Mouse (Mus musculus): ENCODE measurements around the gene Hacd3. TPM values are rescaled to one million over a fixed set of nuclear protein-coding genes. Genes with fewer than 3 reads are reported as not detected.
"Not testable (repeated sequence)": the region's sequence is repeated elsewhere in the genome, so short reads cannot be mapped to it uniquely, and the experiment has no call there.

Gene Hacd3
- polyA plus RNA-seq, 1 experiment from 2014 or later: 88.5 TPM

DNA sequence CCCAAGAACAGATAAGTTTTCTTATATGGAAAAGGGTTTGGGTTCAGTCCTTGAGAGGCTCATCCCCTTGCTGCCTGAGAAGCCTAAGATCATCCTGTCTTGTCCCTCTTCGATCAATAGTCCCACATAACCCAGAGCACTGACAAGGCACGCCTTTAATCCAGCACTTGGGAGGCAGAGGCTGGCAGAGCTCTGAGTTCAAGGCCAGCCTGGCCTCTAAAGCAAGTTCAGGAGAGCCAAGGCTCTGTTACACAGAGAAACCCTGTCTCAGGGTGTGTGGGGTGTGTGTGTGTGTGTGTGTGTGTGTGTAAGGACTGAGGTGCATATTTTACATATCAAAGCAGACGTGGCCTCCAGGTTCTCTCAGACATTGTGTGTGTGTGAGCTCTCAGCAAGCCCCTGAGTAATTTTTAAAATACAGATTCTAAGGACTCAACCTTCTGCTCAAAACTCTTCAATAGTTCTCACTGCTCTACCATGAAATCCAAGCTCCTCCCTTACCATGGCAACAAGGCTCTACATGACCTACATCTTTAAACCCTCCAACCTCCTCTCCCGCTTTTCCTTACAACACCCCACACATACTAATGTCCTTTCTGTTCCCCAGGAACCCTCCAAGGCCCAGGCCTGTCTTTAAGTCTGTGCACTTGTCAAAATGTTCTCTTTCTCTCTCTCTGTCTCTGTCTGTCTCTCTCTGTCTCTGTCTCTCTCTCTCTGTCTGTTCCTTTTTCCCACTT lies 5.1 kb downstream of the Hacd3 start:
- no peaks in the 10 kb centered on the region for H3K27me3 ChIP-seq (replicated peaks)
- no peak overlapping the region for H3K27ac ChIP-seq
- no peak overlapping the region for H3K9ac ChIP-seq
- no peaks in the 10 kb centered on the region; the same call in 1 of the 2 replicates for H3K4me1 ChIP-seq
- no peak overlapping the region for H3K4me2 ChIP-seq
- no peaks in the 10 kb centered on the region for H3K36me3 ChIP-seq
- 83% methylated on average over 4 of the region's 4 CpGs for WGBS
- no peak overlapping the region for H3K4me3 ChIP-seq (replicated peaks)
- H3K9me3 ChIP-seq: no peaks in the 10 kb centered on the region
- ATAC-seq (ENCODE audit: insufficient read depth, low FRiP score, low read depth): no peak

DNA sequence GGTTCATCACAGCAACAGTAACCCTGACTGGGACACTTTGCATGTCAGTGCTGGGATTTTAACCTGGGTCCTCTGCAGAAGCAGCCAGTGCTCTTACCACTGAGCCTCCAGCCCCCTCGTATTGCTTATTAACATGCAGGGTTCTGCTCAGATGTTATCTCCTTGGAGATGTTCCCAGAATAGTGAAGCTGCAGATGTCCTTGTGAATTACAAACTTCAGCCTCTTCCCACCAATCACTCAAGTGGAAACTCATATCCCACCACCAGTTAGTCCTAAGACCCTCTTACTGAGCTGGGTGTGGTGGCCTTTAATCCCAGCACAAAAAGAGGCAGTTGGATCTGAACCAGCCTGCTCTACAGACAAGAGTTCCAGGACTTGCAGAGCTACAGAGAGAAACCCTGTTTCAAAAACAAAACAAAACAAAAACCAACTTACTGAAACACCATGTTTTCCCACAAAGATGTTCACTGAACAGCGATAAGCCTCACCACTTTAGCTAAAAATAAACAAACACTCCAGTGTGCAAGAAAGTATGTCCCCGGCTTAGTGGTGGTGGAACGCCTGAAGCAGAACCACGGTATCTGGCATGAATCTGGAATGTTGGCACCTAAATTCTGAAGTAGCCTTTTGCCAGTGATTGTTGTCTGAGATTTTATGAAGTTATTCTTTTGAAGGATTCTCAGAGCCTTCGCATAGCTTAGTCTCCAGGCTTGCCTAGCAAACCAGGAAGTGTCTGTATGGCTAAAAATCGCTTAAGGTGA lies 5.9 kb downstream of the Hacd3 start:
- no peaks in the 10 kb centered on the region for H3K36me3 ChIP-seq
- H3K4me2 ChIP-seq: no peak overlapping the region
- H3K4me1 ChIP-seq: no peaks in the 10 kb centered on the region; the same call in 1 of the 2 replicates
- H3K27me3 ChIP-seq (replicated peaks): no peaks in the 10 kb centered on the region
- ATAC-seq (ENCODE audit: insufficient read depth, low FRiP score, low read depth): no peak
- no peaks in the 10 kb centered on the region for H3K9me3 ChIP-seq
- WGBS: 56% methylated on average over 7 of the region's 7 CpGs
- H3K9ac ChIP-seq: no peak overlapping the region
- H3K4me3 ChIP-seq (replicated peaks): no peak overlapping the region
- H3K27ac ChIP-seq: no peak overlapping the region

GRCm38 (mm10) chr9:65011304-65011703 lies 10.2 kb downstream of the Hacd3 start:
- Histone ChIP-seq H3K27ac (no peak overlapping the region), H3K9ac (no peak overlapping the region), H3K36me3 (0 out of 2 replicates have a peak, but pooled peaks cover 9% of the 10 kb centered on the region), H3K4me3 (replicated peaks) (no peak overlapping the region), H3K4me1 (no peaks in the 10 kb centered on the region; the same call in 1 of the 2 replicates), H3K27me3 (replicated peaks) (no peaks in the 10 kb centered on the region), H3K4me2 (no peak overlapping the region), H3K9me3 (no peaks in the 10 kb centered on the region)
- 55% methylated on average over 6 of the region's 6 CpGs for WGBS
- no peak for ATAC-seq (ENCODE audit: insufficient read depth, low FRiP score, low read depth)

- peaks cover 9% of the 10 kb centered on the region; the same call in 1 of the 2 replicates for H3K36me3 ChIP-seq
- no peak for ATAC-seq (ENCODE audit: insufficient read depth, low FRiP score, low read depth)
- 80% methylated on average over 8 of the region's 8 CpGs for WGBS
Measured at GRCm38 (mm10) chr9:65010632-65011031, 10.9 kb downstream of the Hacd3 start.

DNA sequence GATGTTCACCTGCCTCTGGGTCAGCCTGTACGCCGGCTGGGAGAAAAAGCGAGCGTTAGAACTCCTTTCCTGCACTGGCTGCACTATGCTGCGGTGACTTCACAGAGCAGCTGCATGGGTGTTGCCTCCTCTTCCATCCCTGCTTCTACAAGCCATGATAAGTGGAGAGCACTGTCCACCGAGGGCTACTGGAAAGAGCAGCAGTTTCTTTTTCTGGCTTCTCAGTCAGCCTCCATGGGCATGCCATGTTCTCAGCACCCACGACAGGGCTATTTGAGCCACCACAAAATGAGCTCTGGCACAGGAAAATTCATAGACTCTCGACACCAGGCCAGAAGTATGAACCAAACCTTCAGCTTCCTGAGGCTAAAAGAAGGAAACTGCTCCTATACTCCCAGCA lies 15.8 kb downstream of the Hacd3 start:
- H3K4me1 ChIP-seq: no peaks in the 10 kb centered on the region

More at GRCm38 (mm10) chr9:65010632-65011031, 10.9 kb downstream of the Hacd3 start:
- Histone ChIP-seq H3K9me3 (no peaks in the 10 kb centered on the region), H3K9ac (no peak overlapping the region), H3K27me3 (replicated peaks) (no peaks in the 10 kb centered on the region), H3K4me1 (no peaks in the 10 kb centered on the region; the same call in 1 of the 2 replicates), H3K27ac (no peak overlapping the region), H3K4me3 (replicated peaks) (no peak overlapping the region), H3K4me2 (no peak overlapping the region)

GRCm38 (mm10) chr9:65001481-65001880 lies 20.0 kb downstream of the Hacd3 start:
- Histone ChIP-seq H3K27ac (no peak overlapping the region), H3K36me3 (peaks cover 25% of the 10 kb centered on the region), H3K9ac (no peak overlapping the region), H3K4me2 (no peak overlapping the region), H3K4me3 (replicated peaks) (no peak overlapping the region), H3K4me1 (no peaks in the 10 kb centered on the region), H3K27me3 (replicated peaks) (no peaks in the 10 kb centered on the region), H3K9me3 (no peaks in the 10 kb centered on the region)
- ATAC-seq (ENCODE audit: insufficient read depth, low FRiP score, low read depth): no peak
- WGBS: 72% methylated on average over 4 of the region's 4 CpGs

More for the DNA sequence above, 15.8 kb downstream of the Hacd3 start:
- 91% methylated on average over 8 of the region's 8 CpGs for WGBS
- no peak for ATAC-seq (ENCODE audit: insufficient read depth, low FRiP score, low read depth)
- H3K27ac ChIP-seq: no peak overlapping the region
- no peaks in the 10 kb centered on the region for H3K27me3 ChIP-seq (replicated peaks)
- no peak overlapping the region for H3K4me2 ChIP-seq
- no peak overlapping the region for H3K9ac ChIP-seq
- H3K4me3 ChIP-seq (replicated peaks): no peak overlapping the region
- peaks cover 25% of the 10 kb centered on the region for H3K36me3 ChIP-seq
- H3K9me3 ChIP-seq: no peaks in the 10 kb centered on the region

DNA sequence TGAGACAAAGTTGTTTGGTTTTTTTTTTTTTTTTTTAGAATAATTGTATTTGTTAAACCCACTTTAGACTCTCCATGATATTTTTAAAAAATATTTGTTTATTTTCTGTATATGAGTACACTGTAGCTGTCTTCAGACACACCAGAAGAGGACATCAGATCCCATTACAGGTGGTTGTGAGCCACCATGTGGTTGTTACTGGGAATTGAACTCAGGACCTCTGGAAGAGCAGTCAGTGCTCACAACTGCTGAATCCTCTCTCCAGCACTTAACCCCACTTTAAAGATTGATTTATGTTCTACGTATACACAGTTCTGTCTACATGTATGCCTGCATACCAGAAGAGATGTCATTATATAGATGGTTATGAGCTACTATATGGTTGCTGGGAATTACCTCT lies 26.0 kb downstream of the Hacd3 start:
- H3K36me3 ChIP-seq: peaks cover 19% of the 10 kb centered on the region; the same call in 1 of the 2 replicates
- 67% methylated on average over 1 of the region's 1 CpGs for WGBS
- not testable (repeated sequence) for H3K4me3 ChIP-seq (replicated peaks); H3K27me3 ChIP-seq (replicated peaks); H3K27ac ChIP-seq; ATAC-seq (ENCODE audit: insufficient read depth, low FRiP score, low read depth); H3K9ac ChIP-seq; H3K4me1 ChIP-seq; H3K4me2 ChIP-seq; H3K9me3 ChIP-seq

DNA sequence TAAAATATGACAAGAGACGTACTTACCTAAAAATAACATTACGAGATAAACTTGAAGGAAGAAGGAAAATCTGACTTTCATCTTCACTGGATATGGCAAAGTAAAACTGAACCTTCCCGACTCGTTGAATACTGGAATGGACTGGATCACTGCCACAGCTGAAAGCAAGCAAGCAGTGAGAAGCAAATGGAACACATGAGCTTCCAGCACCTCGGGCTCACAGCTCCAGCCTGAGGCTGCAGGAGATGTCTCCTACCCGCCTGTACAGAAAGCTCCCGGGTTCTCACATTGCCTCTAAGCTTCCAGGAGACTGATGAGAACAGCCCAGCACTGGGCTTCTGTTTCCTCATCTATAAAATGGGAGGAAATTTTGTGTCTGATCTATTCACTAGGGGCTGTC lies 31.2 kb downstream of the Hacd3 start:
- H3K27me3 ChIP-seq (replicated peaks): no peaks in the 10 kb centered on the region
- no peak for ATAC-seq (ENCODE audit: insufficient read depth, low FRiP score, low read depth)
- 83% methylated on average over 7 of the region's 7 CpGs for WGBS
- H3K4me3 ChIP-seq (replicated peaks): no peak overlapping the region
- no peak overlapping the region for H3K27ac ChIP-seq
- H3K9ac ChIP-seq: no peak overlapping the region
- no peaks in the 10 kb centered on the region for H3K9me3 ChIP-seq
- no peak overlapping the region for H3K4me2 ChIP-seq
- H3K4me1 ChIP-seq: no peaks in the 10 kb centered on the region
- H3K36me3 ChIP-seq: peaks cover 21% of the 10 kb centered on the region

GRCm38 (mm10) chr9:64988443-64988842 lies 33.0 kb downstream of the Hacd3 start:
- no peak overlapping the region for H3K4me3 ChIP-seq (replicated peaks)
- no peaks in the 10 kb centered on the region for H3K9me3 ChIP-seq
- H3K27ac ChIP-seq: no peak overlapping the region
- WGBS: 65% methylated on average over 6 of the region's 6 CpGs
- H3K4me1 ChIP-seq: no peaks in the 10 kb centered on the region
- no peak overlapping the region for H3K9ac ChIP-seq
- peaks cover 33% of the 10 kb centered on the region for H3K36me3 ChIP-seq
- no peak for ATAC-seq (ENCODE audit: insufficient read depth, low FRiP score, low read depth)
- no peaks in the 10 kb centered on the region for H3K27me3 ChIP-seq (replicated peaks)
- H3K4me2 ChIP-seq: no peak overlapping the region

DNA sequence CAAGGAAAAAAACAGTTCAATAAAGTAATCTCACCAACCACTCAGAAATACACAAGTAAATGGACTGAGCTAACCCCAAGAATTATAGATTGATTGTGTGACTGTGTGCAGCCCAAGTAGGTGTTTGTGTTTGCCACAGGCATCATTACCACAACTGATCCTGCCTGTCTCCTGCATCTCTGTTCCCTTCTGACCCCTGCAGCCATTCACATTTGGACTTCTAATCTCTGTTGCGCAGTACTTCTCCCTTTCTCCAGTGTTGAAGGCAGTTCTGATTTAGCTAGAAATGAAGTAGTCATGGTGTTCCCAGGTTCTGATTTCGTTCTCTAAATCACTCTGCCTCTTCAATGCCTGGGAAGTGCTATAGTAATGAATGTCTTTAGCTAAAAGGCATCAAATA lies 33.8 kb downstream of the Hacd3 start:
- Histone ChIP-seq H3K9me3 (no peaks in the 10 kb centered on the region), H3K4me2 (no peak overlapping the region), H3K4me1 (no peaks in the 10 kb centered on the region), H3K36me3 (peaks cover 39% of the 10 kb centered on the region), H3K9ac (no peak overlapping the region), H3K4me3 (replicated peaks) (no peak overlapping the region), H3K27me3 (replicated peaks) (no peaks in the 10 kb centered on the region), H3K27ac (no peak overlapping the region)
- no peak for ATAC-seq (ENCODE audit: insufficient read depth, low FRiP score, low read depth)
- whole genome bisulfite sequencing: 85% methylated on average over 2 of the region's 2 CpGs

DNA sequence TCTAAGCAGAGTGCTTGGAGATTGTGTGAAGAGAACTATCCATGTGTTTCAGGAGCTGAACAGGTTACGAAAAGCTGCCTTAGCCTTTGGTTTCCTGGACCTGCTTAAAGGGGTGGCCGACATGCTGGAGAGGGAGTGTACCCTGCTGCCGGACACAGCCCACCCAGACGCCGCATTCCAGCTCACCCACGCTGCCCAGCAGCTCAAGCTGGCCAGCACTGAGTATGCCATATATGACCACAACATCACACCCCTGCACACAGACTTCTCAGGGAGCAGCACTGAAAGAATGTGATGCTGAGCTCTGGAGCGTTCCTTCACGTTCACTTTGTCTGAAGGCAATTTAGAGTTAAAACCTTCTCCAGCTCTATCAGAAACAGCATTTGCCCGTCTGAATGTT lies 35.7 kb downstream of the Hacd3 start:
- Histone ChIP-seq H3K4me1 (no peaks in the 10 kb centered on the region), H3K27ac (peak overlapping the region; percentile 51), H3K4me2 (no peak overlapping the region), H3K9ac (no peak overlapping the region), H3K4me3 (replicated peaks) (no peak overlapping the region), H3K27me3 (replicated peaks) (no peaks in the 10 kb centered on the region), H3K9me3 (no peaks in the 10 kb centered on the region), H3K36me3 (peaks cover 51% of the 10 kb centered on the region)
- 83% methylated on average over 9 of the region's 9 CpGs for WGBS
- ATAC-seq (ENCODE audit: insufficient read depth, low FRiP score, low read depth): no peak

Data from stomach, embryonic 15.5 days (tissue).